Mouse (Mus musculus): ENCODE results near the gene Mtmr4. TPM values are rescaled to one million over a fixed set of nuclear protein-coding genes. Genes with fewer than 3 reads are reported as not detected.

Gene Mtmr4
- total RNA-seq, 2 experiments from 2014 or later = 88.0 to 93.4 TPM

DNA sequence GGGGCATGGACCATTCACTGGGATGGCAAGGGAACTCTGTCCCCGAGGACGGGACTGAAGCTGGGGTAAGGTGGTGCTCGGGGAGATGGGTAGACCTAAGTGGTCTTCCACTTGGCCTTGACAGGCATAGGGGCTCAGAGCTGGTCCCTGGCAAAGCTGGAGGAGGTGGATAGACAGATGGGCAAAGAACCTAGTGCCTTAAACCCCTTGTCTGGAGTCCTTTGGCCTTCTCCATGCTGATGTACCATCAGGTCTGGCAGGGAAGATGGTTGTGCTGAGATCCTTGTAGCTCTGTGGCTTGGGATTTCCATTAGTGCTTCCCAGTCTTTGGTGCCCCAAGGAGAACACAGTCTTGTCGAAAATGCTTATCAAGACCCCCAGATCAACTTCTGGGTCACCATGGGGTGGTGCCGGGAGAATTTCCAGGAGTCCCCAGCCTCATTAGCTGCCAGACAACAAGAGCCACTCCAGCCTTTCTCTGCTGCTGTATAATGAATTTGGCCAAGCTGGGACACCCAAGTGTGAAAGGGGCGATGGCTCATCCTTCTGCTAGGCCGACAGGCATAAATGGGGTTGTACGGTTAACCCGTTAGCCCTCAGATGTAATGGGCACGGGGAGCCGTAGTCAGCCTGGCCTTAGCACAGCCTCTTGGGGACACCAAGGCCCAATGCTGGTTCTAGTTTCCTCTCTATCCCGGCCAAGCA is 10.6 kb upstream of the Mtmr4 start:
- intact Hi-C loops (cut with DNase I) = no loop called here
- DNase-seq (ENCODE audit: low spot score in 2 of 2) = no peak

DNA sequence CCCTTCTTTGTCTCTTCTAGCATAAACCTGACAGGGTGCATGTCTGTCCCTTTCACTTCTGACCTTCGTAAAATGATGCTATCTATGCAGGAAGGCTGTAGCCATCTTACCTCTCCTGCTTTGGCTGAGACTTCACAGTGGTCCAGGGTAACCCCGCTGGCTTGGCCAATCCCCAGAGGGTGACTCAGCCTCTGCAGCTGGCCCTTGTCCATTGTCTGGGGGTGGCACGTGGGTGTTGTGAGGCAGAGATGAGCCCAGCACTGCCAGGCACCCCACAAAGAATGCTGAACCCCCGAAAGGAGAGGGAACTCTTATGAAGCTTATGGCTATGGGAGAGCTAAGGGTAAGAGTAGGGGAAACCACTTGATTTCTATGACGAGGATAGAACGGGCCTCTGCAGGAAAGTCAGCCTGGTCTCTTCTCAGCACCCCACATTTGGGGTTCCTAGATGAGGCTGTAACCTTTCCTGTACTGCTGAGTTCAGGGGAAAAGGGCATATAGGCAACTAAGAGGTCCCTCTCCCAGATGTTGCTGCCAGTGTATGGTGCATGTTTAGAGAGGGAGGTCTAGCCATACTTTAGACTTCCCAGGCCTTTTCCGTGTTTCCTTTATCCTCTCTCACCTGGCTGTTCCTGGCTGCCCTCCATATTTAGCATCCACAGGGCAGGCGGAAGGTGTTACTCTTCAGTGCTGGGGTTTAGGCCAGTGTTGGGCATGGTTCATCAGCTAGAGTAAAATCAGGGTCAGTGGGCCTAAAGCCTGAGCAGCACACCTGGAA is 9.8 kb upstream of the Mtmr4 start:
- DNase-seq (ENCODE audit: low spot score in 2 of 2) = no peak
- intact Hi-C loops (cut with DNase I) = no loop called here

DNA sequence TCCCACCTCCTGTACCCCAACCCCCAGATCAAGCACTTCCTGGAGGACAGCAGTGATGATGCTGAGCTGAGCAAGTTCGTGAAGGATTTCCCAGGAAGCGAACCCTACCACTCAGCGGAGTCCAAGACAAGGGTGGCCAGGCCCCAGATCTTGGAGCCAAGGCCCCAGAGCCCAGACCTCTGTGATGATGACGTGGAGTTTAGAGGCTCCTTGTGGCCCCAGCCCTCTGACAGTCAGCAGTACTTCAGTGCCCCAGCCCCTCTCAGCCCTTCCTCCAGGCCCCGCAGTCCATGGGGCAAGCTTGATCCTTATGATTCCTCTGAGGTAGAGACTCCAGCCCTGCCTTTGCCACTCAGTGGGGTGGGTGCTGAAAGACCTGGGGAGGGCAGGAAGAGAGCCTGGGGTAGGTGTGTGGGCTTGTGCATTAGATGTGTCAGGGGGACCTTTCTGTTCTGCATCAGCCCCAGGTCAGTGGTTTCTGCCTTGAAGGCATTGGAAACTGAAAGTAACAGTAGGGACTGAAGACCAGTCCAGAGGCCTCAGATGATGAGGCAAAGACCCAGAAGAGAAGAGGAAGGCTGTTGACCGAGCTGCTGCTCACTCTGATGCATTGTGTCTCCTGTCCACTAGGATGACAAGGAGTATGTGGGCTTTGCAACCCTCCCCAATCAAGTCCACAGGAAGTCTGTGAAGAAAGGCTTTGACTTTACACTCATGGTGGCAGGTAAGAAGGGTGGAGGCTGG is 8.5 kb upstream of the Mtmr4 start:
- DNase-seq (ENCODE audit: low spot score in 2 of 2) = no peak
- intact Hi-C loops (cut with DNase I) = no loop called here

DNA sequence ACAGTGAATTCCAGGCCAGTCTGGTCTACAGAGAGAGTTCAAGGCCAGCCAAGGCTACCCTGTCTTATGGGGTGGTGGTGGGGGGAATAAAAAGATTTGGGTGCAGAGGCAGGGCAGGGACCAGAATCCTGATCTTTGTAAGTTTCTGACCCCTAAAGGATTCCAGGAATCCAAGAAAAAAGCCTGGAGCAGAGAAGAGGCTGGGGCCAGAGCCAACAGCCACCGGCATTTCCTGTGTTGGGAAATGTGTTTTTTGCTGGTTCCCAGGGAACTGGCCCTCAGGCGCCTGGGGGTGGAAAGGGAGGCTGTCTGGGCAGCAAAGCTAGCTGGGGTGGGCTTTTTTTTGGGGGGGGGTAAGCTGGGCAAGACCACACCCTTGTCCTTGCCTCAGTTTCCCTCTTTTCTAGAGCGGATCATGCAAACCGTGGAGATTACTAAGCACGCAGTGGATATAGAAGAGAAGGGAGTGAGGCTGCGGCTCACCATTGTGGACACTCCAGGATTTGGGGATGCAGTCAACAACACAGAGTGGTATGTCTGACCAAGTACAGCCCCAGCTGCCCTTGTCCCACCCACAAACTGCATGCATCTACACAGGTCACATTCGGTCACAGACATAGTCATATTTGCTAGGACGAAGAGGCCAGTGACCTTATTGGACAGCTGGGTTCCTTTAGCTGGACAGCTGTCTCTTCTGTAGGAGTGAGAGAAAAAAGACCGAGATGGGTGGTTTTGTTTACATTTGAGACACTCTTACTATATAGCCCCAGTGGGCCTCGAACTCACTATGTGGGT is 7.1 kb upstream of the Mtmr4 start:
- no peak for DNase-seq (ENCODE audit: low spot score in 2 of 2)
- intact Hi-C loops (cut with DNase I) = no loop called here

DNA sequence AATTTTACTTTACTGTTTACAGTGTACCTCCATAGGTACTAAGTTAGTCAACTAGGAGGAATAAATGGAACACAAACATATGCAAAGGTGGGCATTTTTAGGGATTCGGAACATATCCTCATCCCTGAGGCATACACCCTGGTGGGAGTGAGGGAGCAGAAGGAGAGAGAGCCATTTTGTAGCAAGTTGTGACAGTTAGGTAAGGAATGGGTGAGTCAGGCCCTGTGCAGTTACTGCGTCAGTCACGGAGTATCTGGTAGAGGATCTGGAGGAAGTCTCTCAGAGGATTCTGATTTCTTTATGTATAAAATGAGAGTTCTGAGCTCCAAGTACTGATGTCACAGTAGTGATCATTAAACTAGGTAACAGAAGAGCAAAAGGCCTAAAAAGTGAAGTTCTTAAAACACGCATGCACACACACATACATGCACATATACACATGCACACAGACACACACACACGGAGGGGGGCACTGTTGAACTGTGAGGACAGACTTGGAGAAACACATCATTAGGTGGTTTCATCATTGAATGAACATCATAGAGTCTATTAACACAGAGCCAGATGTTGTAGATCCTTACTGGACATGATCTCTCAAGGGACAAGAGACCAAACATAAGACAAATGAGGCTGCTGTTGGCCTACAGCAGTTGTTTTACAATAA is 4.6 kb upstream of the Mtmr4 start:
- intact Hi-C loops (cut with DNase I) = no loop called here
- DNase-seq (ENCODE audit: low spot score in 2 of 2) = no peak

DNA sequence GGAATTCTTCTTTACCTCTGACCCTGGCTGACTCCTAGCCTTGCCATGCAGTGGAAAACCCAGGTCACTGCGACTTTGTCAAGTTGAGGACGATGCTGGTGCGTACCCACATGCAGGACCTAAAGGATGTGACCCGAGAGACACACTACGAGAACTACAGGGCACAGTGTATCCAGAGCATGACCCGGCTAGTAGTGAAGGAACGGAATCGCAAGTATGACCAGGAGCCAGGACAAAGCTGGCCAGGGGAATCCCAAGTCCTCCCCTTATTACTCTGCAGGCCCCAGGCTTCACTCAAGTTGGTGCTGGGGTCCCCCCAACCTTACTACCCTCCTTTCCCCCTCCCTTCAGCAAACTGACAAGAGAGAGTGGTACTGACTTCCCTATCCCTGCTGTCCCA is 2.4 kb upstream of the Mtmr4 start:
- no peak for DNase-seq (ENCODE audit: low spot score in 2 of 2)
- intact Hi-C loops (cut with DNase I) = no loop called here

DNA sequence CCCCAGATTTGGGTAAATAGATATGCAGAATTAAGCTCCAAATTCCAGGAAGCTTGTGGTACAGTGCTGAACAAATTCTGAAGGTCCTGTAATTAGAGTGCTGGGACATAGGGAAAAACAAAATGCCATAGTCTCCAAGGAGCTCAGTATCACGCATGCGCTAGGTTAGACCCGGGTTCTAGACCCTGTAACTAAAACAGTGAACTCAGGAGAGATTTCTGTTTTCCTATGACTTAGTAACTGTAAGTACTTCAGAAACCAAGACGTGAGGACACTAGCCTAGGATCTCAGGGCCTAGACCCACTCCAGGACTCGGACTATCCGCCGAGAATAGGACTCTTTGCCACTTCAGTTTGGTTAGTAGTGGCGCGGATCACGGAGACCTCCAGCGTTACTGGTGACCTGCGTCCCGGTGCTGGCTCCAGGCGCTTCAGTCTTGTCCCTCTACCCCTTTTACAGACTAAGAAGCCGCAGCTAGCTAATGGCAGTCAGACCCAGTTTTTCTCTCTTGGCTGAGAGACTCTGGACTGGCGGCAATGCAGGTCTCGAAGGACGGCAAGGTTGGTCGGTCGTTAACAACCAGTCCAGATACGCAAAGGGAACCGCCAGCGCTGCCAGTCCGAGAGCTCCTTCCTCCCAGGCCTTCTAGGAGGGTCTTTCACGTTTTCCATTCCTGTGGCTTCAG is 979 bp upstream of the Mtmr4 start:
- peak; percentile 35 to 48 for DNase-seq (ENCODE audit: low spot score in 2 of 2)
- intact Hi-C loops (cut with DNase I) = no loop called here

DNA sequence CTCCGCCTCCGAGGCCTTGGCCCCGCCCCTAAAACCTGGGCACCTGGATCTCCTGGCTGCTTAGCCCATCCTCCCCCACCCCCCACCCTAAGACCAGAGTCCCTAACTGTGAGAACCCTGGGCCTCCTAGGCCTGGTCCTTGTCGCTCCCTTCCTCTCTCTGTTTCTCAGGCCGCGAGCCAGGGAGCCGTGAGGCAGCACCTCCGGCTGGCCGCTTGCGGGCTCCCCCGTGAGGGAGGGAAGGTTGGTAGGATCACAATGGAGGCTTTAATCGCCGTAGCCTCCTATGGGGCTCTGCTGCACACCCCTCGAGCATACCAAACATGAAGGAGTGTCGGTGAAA is 363 bp downstream of the Mtmr4 start:
- no peak for DNase-seq (ENCODE audit: low spot score in 2 of 2)
- intact Hi-C loops (cut with DNase I) = no loop called here

DNA sequence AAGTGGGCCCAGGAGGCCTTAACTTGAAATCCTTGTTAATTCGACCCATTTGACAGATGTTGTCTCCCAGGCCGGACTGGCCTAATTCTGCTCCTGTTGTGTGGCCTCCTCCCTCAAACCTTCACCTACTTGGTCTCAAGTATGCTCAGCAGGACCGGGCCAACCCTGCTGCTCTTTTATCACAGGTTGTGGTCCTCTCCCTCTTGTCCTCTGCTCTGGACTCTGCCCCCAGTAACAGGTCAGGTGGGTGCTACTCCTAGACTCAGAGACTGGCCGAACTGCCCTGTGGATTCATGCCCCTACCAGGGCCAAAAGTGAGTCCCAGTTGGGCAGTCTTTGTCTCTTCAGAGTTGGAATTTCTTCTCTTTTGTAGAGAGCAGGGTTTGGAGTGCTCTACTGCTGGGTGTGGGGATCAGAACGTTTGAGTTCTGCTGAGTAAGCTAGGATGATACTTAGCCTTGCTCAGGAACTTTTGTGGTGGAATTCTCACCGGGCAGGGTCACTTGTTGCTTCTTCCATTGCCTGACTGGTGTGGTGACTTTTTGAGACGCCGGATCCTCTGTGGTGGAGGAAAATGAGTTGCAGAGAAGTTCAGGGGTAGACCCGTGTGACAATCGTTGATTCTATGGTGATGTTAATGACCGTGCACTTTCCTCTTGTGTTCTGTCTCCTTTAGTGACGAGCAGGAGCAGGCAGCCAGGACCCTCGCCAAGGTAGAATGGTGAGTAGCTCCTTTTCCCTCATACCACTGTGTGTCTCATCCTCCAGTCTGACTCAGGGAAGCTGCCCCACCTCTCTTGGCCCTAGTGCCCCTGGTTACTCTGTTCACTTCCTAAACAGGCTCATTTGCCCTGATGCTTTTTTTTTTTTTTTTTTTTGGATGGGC is 994 bp downstream of the Mtmr4 start:
- no peak for DNase-seq (ENCODE audit: low spot score in 2 of 2)
- intact Hi-C loops (cut with DNase I) = no loop called here

DNA sequence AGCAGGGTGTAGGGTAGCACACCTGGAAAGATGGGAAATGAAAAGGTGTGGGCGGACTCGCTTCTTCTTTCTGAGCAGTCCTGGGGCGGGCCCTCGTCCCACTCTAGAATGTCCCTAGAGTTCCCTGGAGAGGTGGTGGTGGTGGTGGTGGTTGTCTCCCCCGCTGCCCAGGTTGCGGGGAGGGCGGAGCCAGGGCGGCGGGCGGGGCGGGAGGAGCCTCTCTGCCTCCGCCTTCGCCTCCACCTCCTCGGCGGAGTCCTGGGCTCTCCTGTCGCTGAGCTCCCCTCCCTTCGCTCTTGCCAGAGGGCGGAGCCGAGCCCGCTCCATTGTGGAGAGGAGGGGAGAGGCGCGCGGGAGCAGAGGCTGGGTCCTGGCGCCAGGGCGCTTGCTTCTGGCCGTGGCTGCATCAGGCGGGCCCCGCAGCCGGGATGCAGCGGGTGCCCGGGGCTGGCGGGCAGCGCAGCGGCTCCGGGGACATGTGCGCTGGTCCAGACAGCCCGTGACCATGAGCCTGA is 3.4 kb downstream of the Mtmr4 start:
- intact Hi-C loops (cut with DNase I) = no loop called here

DNA sequence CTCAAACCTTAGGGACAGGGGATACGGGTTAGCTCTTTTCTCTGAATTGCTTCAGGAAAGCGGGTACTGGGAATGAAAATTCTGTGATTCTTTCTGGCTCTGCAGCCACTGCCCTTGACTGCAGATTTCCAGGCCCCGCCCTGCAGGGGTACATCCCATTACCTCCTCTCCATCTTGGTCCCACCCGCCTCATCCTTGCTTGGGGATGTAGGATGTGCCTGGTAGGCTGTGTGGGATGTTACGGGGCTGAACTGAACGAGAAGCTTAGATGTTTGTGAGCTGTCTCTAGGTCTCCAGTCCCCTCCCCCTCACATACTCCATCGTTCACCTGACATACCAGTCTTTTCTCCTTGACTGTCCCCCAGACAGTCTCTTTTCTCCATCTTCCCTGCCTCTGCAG is 4.0 kb downstream of the Mtmr4 start:
- intact Hi-C loops (cut with DNase I) = no loop called here
- peak; percentile 42 to 52 for DNase-seq (ENCODE audit: low spot score in 2 of 2)

More for the DNA sequence above, 3.4 kb downstream of the Mtmr4 start:
- peak; percentile 84 to 89 for DNase-seq (ENCODE audit: low spot score in 2 of 2)

DNA sequence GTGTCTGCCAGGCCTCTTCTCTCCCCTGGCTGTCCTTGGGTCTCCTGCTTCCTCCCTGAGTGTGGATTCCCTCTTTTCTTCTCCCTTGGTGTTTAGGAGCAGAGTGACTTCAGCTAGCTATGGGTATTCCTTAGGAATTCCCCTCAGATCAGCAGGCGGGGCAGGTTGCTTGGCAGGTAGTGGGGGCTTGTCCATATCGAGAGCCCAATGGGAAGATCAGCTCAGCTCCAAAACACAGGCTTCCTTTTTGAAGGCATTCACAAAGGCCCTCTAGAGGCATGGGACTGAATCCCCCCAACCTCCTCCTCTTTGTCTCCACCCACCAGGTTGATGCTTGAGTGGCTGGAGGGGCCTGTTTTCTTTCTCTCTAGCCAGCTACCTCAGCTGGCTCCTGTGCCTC is 4.5 kb downstream of the Mtmr4 start:
- intact Hi-C loops (cut with DNase I) = no loop called here
- DNase-seq (ENCODE audit: low spot score in 2 of 2) = no peak

DNA sequence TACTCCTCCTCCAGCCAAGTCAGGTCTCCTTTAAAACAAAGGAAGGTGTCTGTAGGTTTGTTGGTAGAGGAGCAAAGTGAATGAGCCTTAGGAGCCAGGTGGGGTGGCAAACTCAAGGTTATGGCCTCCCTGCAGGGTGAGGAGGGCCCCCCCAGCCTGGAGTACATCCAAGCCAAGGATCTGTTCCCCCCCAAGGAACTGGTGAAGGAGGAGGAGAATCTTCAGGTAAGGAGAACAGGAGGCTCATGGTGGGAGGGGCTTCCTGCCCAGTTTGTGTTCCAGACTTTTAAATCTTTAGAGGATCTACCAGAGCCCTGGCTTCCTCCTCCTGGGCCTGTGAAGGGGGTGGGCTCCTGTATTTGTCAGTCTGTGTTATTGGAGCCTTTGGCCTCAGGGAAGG is 5.1 kb downstream of the Mtmr4 start:
- intact Hi-C loops (cut with DNase I) = no loop called here
- no peak for DNase-seq (ENCODE audit: low spot score in 2 of 2)

DNA sequence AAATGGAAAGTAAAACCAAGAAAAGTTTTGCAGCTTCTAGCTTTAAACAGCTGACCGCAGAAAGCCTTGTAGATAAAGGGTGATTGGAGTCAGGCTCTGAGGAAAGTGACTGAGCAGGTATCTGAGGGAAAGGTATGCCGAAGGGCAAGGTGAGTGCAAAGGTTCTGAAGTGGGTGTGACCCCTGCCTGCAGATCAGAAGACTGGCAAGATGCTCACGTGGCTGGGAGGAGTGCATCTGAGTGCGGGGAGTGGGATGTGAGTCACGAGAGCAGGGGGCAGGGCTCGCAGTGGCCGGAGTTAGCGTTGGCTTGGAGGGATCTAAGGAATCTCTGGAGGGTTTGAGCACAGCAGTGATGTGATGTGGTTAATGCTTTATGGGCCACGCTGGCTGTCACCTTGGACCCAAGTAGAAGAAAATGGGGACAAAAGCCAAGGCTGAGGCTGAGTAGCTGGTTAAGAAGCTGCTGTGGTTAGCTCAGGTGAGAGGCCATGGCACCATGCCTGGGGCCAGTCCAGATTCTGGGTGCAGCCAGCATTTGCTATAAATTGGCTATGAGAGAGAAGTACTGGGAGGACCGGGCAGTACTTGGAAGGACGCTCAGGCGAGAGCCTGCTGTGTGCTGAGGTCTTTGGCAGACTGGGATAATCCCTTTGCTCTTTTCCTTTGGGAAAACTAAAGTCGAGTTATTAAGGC is 7.6 kb downstream of the Mtmr4 start:
- no peak for DNase-seq (ENCODE audit: low spot score in 2 of 2)
- intact Hi-C loops (cut with DNase I) = loop anchor here (5.0 kb wide), 1 partner anchor 178 kb away; no protein-coding TSS in a partner anchor

DNA sequence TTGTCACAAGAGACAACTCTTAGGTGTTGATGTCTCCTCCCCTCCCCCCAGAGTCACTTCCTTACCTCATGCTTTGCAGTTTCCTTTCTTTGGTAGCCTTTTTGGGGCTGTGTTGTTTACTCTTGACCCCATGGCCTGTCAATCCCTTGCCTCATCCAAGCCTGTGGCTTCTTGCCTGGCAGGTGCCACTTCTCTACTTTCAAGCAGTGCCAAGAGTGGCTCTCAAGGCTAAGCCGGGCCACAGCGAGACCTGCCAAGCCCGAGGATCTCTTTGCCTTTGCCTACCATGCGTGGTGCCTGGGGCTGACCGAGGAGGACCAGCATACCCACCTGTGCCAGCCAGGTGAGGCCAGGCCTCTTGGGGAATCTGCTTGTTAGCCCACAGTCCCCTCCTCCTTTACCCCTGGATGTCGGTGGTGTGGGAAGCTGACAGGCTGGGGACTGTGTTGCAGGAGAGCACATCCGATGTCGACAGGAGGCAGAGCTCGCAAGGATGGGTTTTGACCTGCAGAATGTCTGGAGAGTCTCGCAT is 8.4 kb downstream of the Mtmr4 start:
- no peak for DNase-seq (ENCODE audit: low spot score in 2 of 2)
- intact Hi-C loops (cut with DNase I) = loop anchor here (5.0 kb wide), 1 partner anchor 177 kb away; no protein-coding TSS in a partner anchor

DNA sequence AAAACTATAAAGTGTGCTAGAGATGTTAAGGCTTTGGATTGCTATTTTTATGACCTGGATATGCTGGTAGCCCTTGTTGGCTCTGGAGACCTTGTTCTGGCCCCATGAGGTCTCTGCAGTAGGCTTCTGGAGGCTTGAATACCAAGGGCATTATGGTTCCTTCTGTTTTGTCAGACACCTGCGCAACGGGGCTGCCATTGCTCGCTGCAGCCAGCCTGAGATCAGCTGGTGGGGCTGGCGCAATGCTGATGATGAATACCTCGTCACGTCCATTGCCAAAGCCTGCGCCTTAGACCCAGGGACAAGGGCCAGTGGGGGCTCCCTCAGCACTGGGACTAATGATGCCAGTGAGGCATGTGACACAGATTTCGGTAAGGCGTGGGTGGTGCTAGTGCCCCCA is 10.3 kb downstream of the Mtmr4 start:
- no peak for DNase-seq (ENCODE audit: low spot score in 2 of 2)
- intact Hi-C loops (cut with DNase I) = loop anchor here (5.0 kb wide), 1 partner anchor 175 kb away; no protein-coding TSS in a partner anchor

DNA sequence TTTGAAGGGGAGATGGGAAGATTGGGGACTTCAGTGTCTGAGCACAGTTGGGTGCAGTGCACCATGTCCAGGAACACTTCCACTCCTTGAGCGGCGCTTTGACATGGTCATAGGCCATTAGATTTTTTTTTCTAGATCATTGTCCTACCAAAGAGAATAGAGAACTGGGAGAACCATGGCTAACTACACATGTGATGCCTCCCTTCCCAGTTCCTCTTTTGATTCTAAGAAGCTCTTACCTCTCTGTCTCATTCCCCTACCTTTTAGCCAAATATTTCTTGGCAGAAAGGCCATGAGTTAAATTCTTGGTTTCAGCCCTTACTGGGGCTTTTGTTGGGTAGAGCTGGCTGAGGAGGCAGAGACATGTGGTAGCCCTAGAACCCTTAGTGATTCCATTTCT is 11.6 kb downstream of the Mtmr4 start:
- intact Hi-C loops (cut with DNase I) = loop anchor here (5.0 kb wide), 1 partner anchor 174 kb away; no protein-coding TSS in a partner anchor
- no peak for DNase-seq (ENCODE audit: low spot score in 2 of 2)
